Mouse (Mus musculus): ENCODE measurements around the gene Ola1.

DNA sequence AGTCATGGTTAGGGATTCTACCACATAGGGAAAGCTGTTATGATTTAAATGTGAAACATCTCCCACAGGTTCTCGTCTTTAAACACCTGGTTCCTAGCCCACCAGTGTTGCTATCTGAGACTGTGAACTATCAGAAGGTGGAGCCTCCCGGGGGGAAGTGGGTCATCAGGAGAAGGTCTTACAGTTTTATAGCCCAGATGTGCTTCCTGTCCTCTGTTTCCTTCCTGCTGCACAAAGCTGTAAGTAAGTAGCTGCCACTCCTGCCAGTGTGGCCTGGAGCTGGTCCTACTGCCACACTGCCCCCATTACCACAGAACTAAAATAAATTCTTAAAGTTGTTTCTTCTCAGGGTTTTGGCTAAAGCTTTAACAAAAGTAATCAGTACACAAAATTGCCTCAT, 72.6 kb downstream of the Ola1 start:
- TF ChIP-seq CTCF (IDR thresholded peaks at IDR 0.05; ENCODE audit: low read depth, low read length) (no peak), GATA1 (IDR thresholded peaks at IDR 0.05; ENCODE audit: borderline replicate concordance, low read length) (no peak), TAL1 (conservative IDR thresholded peaks at IDR 0.05; ENCODE audit: low read depth, low read length) (no peak)
